Mouse (Mus musculus) megakaryocyte, adult 5-6 weeks (primary cell): ENCODE data around the gene Gm10961. TPM values are rescaled to one million over a fixed set of nuclear protein-coding genes. Genes with fewer than 3 reads are reported as not detected.

ENCODE experiments used
- ATAC-seq: 2 replicates; pipeline ENCODE4 v1.8.0; 2016; ENCODE audit warnings: mild to moderate bottlenecking, inconsistent platforms; ENCODE audit not compliant: poor library complexity, severe bottlenecking
- total RNA-seq, 2 experiments: library from RNA; stranded (forward) in 1 of 2; stranded (reverse) in 1 of 2; fragments of 153-499, 151-499 nt in 1 of 2; fragments of 221-1000, 200-1000 nt in 1 of 2; gene quantifications; 2 replicates each; pipeline versions ENCODE4 v1.2.3 to v1.2.4; 2015 to 2017

Gm10961 gene
- total RNA-seq, 2 experiments from 2014 or later, result not detected

DNA sequence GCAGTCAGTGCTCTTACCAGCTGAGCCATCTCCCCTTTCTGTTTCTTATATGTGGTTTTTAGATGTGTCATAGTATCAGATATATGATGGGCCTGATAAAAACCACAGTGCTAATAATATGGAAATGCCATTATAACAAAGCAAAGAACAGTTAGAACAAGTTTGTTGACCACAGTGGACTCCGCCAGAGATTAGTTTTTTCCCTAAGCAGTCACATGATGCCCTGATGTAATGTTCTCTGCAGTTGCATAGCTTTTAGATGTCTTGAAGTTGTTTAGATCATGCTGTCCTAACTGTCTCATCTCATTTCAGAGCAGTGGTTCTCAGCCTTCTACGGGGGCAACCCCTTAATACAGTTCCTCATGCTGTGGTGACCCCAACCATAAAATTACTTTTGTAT, 25.0 kb downstream of the Gm10961 start:
- ATAC-seq, result no peak

DNA sequence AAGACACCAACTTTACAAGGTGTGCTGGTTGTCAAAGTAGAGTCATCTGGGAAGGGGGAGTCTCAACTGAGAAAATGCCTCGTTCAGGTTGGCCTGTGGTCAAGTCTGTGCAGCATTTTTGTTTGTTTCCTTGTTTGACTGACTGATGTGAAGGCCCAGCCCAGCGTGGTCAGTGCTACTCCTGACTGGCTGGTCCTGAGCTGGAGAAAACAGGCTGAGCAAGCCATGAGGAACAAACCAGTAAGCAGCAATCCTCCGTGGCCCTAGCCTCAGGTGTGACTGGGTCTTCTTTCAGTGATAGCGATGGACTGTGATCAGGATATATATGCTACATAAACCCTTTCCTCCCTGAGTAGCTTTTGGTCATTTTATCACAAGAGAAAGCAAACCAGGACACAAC, 25.8 kb downstream of the Gm10961 start:
- no peak for ATAC-seq

DNA sequence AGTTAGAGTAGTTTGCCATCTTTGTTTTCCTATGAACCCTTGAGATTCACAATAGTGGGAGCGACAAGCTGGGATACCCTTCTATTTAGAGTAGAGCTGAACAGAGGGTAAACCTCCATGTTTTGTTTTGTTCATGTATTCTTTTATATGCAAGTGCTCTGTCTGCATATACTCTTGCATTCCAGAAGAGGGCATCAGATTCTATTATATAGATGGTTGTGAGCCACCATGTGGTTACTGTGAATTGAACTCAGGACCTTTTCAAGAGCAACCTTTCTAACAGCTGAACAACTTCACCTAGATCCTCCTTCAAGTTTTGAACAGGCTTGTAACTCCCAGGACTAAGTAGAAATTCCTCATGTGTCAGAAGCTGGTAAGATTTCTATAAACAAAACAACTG, 27.9 kb downstream of the Gm10961 start:
- no peak for ATAC-seq

DNA sequence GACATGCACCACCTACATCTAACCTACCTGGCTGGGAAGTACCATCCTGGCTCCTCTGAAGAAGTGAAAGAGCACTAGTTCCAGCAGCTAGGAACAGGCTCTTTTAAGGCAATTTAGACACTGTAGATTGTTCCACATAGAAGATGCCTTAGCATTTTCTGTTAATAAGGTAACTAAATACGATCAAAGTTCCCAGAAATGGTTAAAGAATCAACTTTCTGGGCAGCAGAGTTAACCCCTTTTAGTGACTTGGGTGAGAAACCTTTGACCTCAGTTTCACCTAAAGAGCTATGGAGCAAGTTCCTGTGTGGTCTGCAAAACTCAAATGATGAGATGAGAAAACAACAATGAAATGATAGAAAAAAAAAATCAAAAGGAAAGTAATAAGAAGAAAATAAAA, 33.5 kb downstream of the Gm10961 start:
- no peak for ATAC-seq

DNA sequence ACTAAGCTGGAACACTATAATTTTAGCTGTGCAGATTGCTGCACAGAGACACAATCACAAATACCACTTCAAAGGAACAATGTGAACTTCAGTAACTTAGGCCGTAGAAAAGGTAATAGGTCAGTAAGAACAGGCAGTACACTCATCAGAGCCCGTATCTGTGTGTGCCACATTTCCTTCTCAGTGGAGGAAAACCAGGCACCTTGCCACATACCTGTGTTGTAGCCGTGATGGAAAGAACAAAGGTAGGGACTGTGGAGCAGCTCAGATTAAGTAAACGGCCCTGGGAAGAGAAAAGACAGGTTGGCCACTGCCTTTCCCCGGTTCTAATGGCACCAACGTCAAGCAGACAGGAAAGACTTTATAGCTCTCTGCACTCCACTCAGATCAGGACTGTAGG, 36.3 kb downstream of the Gm10961 start:
- no peak for ATAC-seq

DNA sequence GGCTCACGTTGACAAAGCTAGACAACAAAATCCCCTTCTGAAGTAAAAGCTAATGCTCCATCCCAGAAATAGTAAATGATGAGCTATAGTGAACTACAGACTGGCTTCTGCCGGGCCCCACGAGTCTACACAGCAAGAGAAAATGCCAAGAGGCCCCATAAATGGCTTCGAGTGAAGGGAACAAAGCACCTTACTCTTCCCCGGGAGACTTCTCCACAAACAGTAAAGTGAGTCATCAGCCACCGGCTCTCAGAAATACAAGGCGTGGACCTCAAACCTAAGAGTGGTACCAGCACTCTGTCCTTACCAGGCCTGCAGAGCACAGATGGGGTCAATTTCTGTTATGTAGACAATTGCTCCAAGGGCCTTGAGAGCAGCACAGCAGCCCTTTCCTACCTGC, 37.7 kb downstream of the Gm10961 start:
- no peak for ATAC-seq

DNA sequence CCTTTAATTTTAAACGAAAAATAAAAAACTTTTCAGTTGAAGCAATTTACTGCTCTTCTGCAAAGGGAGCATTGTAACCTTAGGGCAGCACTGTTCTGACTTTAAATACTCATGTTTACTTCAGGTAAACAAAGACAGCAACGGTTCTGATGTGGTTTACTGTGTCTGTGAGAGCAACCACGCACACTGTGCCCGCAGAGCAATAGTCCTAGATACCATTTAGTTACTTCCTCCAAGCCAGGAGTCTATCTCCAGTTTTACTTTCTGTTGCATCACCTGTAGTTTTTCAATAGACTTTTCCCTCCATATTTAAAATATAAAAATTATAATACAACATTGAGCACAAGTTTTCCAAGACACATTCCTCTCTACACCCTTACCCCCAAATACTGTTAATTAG, 39.4 kb downstream of the Gm10961 start:
- ATAC-seq, result no peak

DNA sequence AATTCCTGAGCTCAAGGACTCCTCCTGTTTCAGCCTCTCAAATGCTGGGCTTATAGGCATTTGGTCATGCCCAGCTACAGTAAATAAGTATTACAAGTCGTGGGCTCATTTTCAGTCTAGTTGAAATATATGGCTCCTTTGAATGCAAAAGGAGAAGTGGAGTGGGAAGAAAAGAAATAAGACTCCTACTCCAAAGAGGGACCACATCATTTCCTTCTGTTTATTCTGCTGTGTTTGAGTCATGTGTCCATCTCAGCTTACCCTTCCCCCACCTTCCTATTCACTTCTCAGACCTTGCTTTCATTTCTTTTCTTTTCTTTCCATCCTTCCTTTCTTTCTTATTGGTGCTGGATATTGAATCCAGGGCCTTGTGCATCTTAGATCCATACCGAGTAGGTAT, 40.4 kb downstream of the Gm10961 start:
- ATAC-seq, result no peak

DNA sequence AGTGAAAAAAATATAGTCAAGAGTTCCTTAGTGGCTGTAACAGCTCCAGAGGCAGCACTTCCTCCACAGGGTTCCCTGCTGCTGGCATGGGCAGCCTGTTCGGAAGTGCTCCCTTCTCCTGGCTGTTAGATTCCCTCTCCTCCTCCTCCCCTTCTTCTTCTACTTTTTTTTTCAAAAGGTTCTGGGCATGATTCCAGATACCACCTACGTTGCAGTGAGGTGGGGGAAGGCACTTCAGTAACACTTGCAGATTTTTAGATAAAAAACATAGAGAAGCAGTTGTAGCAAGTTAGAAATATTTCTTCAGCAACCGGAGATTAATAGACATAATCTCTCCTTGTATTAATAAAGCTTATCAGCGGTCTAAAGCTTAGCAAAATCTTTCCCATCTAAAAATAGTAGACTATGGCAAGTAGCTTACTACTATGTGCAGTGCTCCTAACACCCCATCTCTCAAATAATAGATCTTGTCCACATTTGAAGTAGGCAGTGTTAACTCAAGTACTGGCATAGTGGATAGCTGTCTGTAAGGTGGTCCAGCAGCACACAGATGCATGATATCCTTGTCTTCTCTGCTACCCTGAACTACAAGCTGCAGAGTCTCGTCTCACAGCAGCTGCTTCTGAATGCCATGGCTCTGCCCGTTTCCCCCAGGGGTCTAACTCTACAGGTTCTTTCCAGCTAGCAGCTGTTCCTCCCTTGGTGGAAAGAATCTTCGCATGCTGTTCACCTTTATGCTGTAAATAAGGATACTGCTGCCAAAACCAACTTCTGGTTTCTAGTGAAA, 49.9 kb downstream of the Gm10961 start:
- no peak for ATAC-seq

Other genes with a start within 250 kb of the Gm10961 start
- not detected in 2 replicates for gene Kcnc4, start 171.8 kb upstream of the Gm10961 start, total RNA-seq (2015)
- not detected in 2 replicates for gene Kcnc4, start 171.8 kb upstream of the Gm10961 start, total RNA-seq (2017)
- not detected in 2 replicates for gene Slc6a17, start 113.3 kb upstream of the Gm10961 start, total RNA-seq (2015)
- not detected in 2 replicates for gene Slc6a17, start 113.3 kb upstream of the Gm10961 start, total RNA-seq (2017)
- gene Ubl4b, start 76.2 kb upstream of the Gm10961 start, total RNA-seq (2015), result not detected in 2 replicates
- not detected in 2 replicates for gene Ubl4b, start 76.2 kb upstream of the Gm10961 start, total RNA-seq (2017)
- gene Alx3, start 36.3 kb upstream of the Gm10961 start, total RNA-seq (2015), result not detected in 2 replicates
- gene Alx3, start 36.3 kb upstream of the Gm10961 start, total RNA-seq (2017), result not detected in 2 replicates
- 19.4 and 20.5 TPM in 2 replicates for gene Strip1, start 372 bp downstream of the Gm10961 start, total RNA-seq (2015)
- gene Strip1, start 372 bp downstream of the Gm10961 start, total RNA-seq (2017), result 17.0 and 19.2 TPM in 2 replicates
- gene Ahcyl1, start 65.2 kb downstream of the Gm10961 start, total RNA-seq (2015), result 49.1 and 52.5 TPM in 2 replicates
- gene Ahcyl1, start 65.2 kb downstream of the Gm10961 start, total RNA-seq (2017), result 25.1 and 33.2 TPM in 2 replicates
- gene Csf1, start 129.1 kb downstream of the Gm10961 start, total RNA-seq (2015), result 14.7 and 15.4 TPM in 2 replicates
- 6.5 and 6.9 TPM in 2 replicates for gene Csf1, start 129.1 kb downstream of the Gm10961 start, total RNA-seq (2017)
- gene Eps8l3, start 245.9 kb downstream of the Gm10961 start, total RNA-seq (2015), result not detected in 2 replicates
- not detected in 2 replicates for gene Eps8l3, start 245.9 kb downstream of the Gm10961 start, total RNA-seq (2017)